Mouse (Mus musculus) bone marrow, adult 2 months (tissue): ENCODE results near the gene Gpr31b.

ENCODE experiments used
- CTCF ChIP-seq: fragments of 200-500 bp; IDR thresholded peaks from 2 replicates; pipeline ENCODE4 v1.5.1; 2011; ENCODE audit warnings: low read length, control low read depth; ENCODE audit not compliant: control insufficient read depth, insufficient read depth
- POLR2A ChIP-seq: fragments of 200-500 bp; IDR thresholded peaks from 2 replicates; pipeline ENCODE4 v1.6.1; 2011; ENCODE audit warnings: low read depth, mild to moderate bottlenecking, control low read depth, low read length, borderline replicate concordance; ENCODE audit not compliant: control insufficient read depth

DNA sequence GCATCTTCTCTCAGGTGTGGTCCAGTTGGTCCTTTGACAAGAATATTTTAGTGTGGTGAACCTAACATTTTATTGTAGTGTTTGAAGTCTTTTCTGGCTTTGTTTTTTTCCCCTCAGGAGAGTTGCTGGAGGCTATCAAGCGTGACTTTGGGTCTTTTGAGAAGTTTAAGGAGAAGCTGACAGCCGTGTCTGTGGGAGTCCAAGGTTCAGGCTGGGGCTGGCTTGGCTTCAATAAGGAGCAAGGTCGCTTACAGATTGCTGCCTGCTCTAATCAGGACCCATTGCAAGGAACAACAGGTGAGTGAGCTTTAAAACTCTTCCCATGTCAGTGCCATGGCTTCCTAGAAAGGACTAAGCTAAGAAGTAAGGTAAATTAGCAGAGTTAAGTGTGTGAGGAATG is 38.8 kb downstream of the Gpr31b start:
- TF ChIP-seq CTCF, result no peak
- TF ChIP-seq POLR2A, result no peak
